Mouse (Mus musculus) hindbrain, postnatal 0 days (tissue): ENCODE measurements around the gene Snx3. TPM values are rescaled to one million over a fixed set of nuclear protein-coding genes. Genes with fewer than 3 reads are reported as not detected.

Experiments used
- ATAC-seq: fragments of 200-750 bp; cut with Nextera tagmentation; 2 replicates; pipeline ENCODE4 v1.8.0; 2017; ENCODE audit warnings: mild to moderate bottlenecking, moderate TSS enrichment, moderate library complexity
- DNase-seq: peaks from one replicate; pipeline ENCODE4 v3.0.0-alpha.2; 2015; ENCODE audit warnings: low spot score
- H3K27ac ChIP-seq: fragments of 300-500 bp; sonication (generic); 2 replicates; pipeline ENCODE4 v1.5.1; 2014; ENCODE audit warnings: mild to moderate bottlenecking
- H3K27me3 ChIP-seq: fragments of 300-500 bp; sonication (generic); 2 replicates; pipeline ENCODE4 v1.6.1; 2014; ENCODE audit warnings: low read length, mixed read lengths; ENCODE audit not compliant: insufficient read depth
- H3K36me3 ChIP-seq: fragments of 300-500 bp; sonication (generic); 2 replicates; pipeline ENCODE4 v1.6.1; 2014; ENCODE audit warnings: low read length, mixed read lengths; ENCODE audit not compliant: insufficient read depth
- H3K4me1 ChIP-seq: fragments of 300-500 bp; sonication (generic); 2 replicates; pipeline ENCODE4 v1.6.1; 2014; ENCODE audit warnings: antibody characterized with exemption, low read length, mixed read lengths; ENCODE audit not compliant: insufficient read depth
- H3K4me2 ChIP-seq: fragments of 300-500 bp; sonication (generic); 2 replicates; pipeline ENCODE4 v1.6.1; 2014; ENCODE audit warnings: low read depth, mild to moderate bottlenecking, low read length, moderate library complexity, mixed read lengths
- H3K4me3 ChIP-seq: fragments of 300-500 bp; sonication (generic); 2 replicates; pipeline ENCODE4 v1.5.1; 2014; ENCODE audit warnings: low read length
- H3K9ac ChIP-seq: fragments of 300-500 bp; sonication (generic); replicated peaks from 2 replicates; pipeline ENCODE4 v1.6.1; 2014; ENCODE audit warnings: mild to moderate bottlenecking, low read length, moderate library complexity, mixed read lengths
- H3K9me3 ChIP-seq: fragments of 300-500 bp; sonication (generic); 2 replicates; pipeline ENCODE4 v1.6.1; 2016; ENCODE audit warnings: low read length, mixed read lengths
- CTCF ChIP-seq: IDR thresholded peaks from 2 replicates; pipeline ENCODE4 v1.5.1; 2016; ENCODE audit warnings: antibody characterized with exemption, control low read depth, low read depth
- WGBS: fragments of 180-500 bp; shearing (Covaris S2); extraction: QIAGEN DNeasy Blood & Tissue Kit; methylation state at CpG from one replicate; pipeline ENCODE4 v1.1.7; 2014; 5-methylcytosine and 5-hydroxymethylcytosine counted together
- polyA plus RNA-seq: library from polyadenylated mRNA; unstranded; fragments of >200 nt; fragmentation: Nextera tagmentation; extraction: Ambion mirVana; gene quantifications from 2 replicates; pipeline ENCODE4 v1.2.1, GENCODE M21; 2015
- total RNA-seq: library from RNA; depleted of rRNA; stranded (reverse); fragments of >200 nt; gene quantifications from 2 replicates; pipeline ENCODE4 v1.2.3, GENCODE M21; 2014; rRNA removed

The Snx3 gene
- total and polyA plus RNA-seq, 2 experiments from 2014 or later: 134 to 344 TPM

DNA sequence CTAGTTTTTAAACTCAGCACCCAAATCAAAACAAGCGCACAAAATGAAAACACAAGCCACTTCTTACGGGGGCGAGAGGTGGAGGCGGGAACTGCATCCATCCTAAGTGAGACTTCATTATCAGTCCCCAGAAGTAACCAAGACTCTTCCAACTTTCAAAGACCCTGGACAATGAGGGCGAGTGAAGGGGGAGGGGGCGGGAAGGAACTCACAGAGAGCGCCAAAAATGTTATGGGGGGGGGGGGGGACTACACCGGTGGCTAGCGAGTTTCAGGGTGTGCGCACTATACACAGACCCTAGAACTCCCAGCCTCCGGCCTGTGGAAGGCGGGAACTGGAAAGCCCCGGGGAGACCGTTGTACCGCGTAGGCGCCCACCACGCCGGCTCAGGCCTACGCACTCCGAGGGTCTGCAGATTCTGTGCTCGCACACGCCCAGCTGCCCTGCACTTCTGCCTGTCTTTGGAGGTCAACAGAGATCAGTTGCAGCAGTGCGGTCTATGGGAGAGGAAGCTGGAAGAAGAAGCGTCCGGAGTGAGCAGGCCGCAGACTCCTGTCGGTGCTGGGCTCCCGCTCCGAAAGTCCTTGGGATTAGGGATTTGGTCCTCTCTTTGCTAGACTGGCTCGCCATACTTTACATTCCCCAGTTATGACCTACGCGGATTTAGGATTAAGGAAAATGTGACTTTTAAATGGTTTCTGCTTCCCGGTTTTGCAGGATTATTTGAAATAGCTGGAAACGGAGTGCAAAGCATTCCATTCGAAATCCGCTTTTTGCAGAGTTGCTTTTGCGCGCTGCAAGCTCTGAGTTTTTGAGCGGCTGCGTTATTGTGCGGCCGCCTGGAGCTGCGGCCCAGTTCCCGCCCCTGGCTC is 80.1 kb downstream of the Snx3 start:
- H3K4me2 ChIP-seq: no peak overlapping the region
- no peaks in the 10 kb centered on the region for H3K4me1 ChIP-seq
- no peak overlapping the region for H3K4me3 ChIP-seq
- WGBS: 1% methylated on average over 43 of the region's 45 CpGs
- no peaks in the 10 kb centered on the region for H3K9me3 ChIP-seq
- peaks cover 90% of the 10 kb centered on the region for H3K27me3 ChIP-seq
- H3K9ac ChIP-seq: no peak overlapping the region
- DNase-seq (no peak), ATAC-seq (no peak)
- no peaks in the 10 kb centered on the region for H3K36me3 ChIP-seq
- H3K27ac ChIP-seq: no peak overlapping the region
- TF ChIP-seq CTCF: no peak

DNA sequence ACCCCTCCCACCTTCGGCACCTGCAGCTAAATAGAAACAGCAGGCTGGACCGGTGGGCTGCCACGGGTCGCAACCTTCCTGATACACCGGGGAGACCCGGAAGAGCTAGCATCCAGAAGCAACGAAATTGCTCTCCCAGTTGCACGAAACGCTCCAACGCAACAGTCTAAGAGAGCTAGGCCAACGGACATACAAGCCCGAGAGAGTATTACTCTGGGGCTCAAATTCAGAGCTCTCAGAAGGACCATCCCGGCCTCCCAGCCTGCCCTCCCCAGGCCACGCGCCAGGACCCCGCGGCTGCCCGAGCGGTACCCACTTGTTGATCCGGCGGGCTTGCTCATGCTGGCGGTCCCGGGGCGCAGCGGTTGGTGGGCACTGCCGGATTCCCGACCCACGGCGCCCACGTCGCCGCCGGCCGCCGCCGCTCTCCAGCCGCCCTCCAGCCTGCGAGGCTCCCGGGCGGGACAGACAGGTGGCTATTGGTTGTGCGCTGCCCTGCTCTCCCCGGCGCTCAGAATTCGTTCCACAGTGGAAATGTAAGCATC is 80.8 kb downstream of the Snx3 start:
- Histone ChIP-seq H3K4me1 (no peaks in the 10 kb centered on the region), H3K9me3 (no peaks in the 10 kb centered on the region), H3K9ac (no peak overlapping the region), H3K27ac (no peak overlapping the region), H3K36me3 (no peaks in the 10 kb centered on the region), H3K4me2 (peak overlapping the region; percentile 40; the same call in 1 of the 2 replicates), H3K27me3 (peaks cover 89% of the 10 kb centered on the region), H3K4me3 (no peak overlapping the region)
- no peak for ATAC-seq
- DNase-seq: no peak
- whole genome bisulfite sequencing: under 1% methylated on average over 44 of the region's 44 CpGs
- no peak for TF ChIP-seq CTCF

GRCm38 (mm10) chr10:42583157-42583872 is 81.5 kb downstream of the Snx3 start, which contains the start of the genes Nr2e1 and Ostm1:
Gene Nr2e1, minus strand, starts transcription at chr10:42583632.
Gene Ostm1, plus strand, starts transcription at chr10:42583822.
- WGBS: under 1% methylated on average over 43 of the region's 43 CpGs
- H3K27ac ChIP-seq: no peak within 1 kb of the TSS

GRCm38 (mm10) chr10:42583902-42584435 is 82.1 kb downstream of the Snx3 start:
- Histone ChIP-seq H3K4me2 (peak overlapping the region; percentile 40), H3K4me1 (no peaks in the 10 kb centered on the region), H3K27ac (no peak overlapping the region), H3K27me3 (peaks cover 83% of the 10 kb centered on the region), H3K9me3 (no peaks in the 10 kb centered on the region), H3K36me3 (no peaks in the 10 kb centered on the region), H3K4me3 (peak overlapping the region; percentile 26), H3K9ac (no peak overlapping the region)
- ATAC-seq: no peak
- under 1% methylated on average over 32 of the region's 32 CpGs for WGBS
- no peak for DNase-seq
- no peak for TF ChIP-seq CTCF

More at GRCm38 (mm10) chr10:42583157-42583872, 81.5 kb downstream of the Snx3 start, which contains the start of the genes Nr2e1 and Ostm1:
- Histone ChIP-seq H3K4me2 (peak within 1 kb of the TSS; percentile 40), H3K9ac (no peak within 1 kb of the TSS), H3K9me3 (no peaks in the 10 kb centered on the region), H3K27me3 (peaks cover 87% of the 10 kb centered on the region), H3K4me3 (peak within 1 kb of the TSS; percentile 26), H3K4me1 (no peaks in the 10 kb centered on the region), H3K36me3 (no peaks in the 10 kb centered on the region)
- DNase-seq (no peak), ATAC-seq (0 out of 2 replicates have a peak, but pooled peaks have one; percentile 22)
- no peak for TF ChIP-seq CTCF

DNA sequence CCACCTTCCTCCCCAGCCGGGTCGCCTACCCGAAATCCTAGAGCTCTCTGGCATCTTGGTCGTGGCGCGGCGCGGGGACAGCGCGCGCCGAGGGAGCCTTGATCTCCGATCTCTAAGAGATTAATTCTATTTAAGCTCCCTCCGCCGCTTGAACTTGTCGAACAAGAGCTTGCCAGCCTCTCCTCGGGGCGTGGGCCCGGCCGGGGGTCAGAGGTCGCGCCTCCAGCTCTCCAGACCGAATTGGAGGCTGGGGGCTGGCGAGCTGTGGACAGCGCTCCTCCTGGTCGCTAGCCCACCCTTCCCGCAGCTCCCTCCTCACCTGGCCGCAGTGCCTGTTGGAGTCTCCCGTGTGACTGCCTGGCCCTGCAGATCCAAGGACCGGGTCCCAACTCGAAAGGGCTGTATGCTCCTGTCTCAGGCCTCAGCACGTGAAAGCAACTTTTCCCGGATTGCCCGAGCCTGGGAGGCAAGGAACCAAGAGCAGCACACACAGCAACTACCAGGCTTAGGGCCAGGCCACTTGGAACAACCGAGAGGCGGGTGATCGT is 82.7 kb downstream of the Snx3 start:
- Histone ChIP-seq H3K9me3 (no peaks in the 10 kb centered on the region), H3K4me1 (no peaks in the 10 kb centered on the region), H3K4me3 (peak overlapping the region; percentile 26), H3K4me2 (peak overlapping the region; percentile 40), H3K27ac (no peak overlapping the region), H3K9ac (no peak overlapping the region), H3K27me3 (peaks cover 86% of the 10 kb centered on the region), H3K36me3 (no peaks in the 10 kb centered on the region)
- TF ChIP-seq CTCF: no peak
- no peak for ATAC-seq
- DNase-seq: no peak
- WGBS: 1% methylated on average over 37 of the region's 37 CpGs

Other genes starting within 250 kb of the Snx3 start
- 54.7 and 59.2 TPM in 2 replicates for gene Foxo3, start 225.3 kb upstream of the Snx3 start, total RNA-seq
- 8.4 and 8.6 TPM in 2 replicates for gene Foxo3, start 225.3 kb upstream of the Snx3 start, polyA plus RNA-seq
- gene Afg1l, start 23.5 kb upstream of the Snx3 start, total RNA-seq: 7.1 and 8.1 TPM in 2 replicates
- 6.6 and 7.9 TPM in 2 replicates for gene Afg1l, start 23.5 kb upstream of the Snx3 start, polyA plus RNA-seq
- 0.10 TPM in 1 of 2 replicates, not detected in the other for gene Nr2e1, start 81.6 kb downstream of the Snx3 start, total RNA-seq
- gene Nr2e1, start 81.6 kb downstream of the Snx3 start, polyA plus RNA-seq: not detected in 2 replicates
- gene Ostm1, start 81.8 kb downstream of the Snx3 start, total RNA-seq: 37.0 and 43.1 TPM in 2 replicates
- gene Ostm1, start 81.8 kb downstream of the Snx3 start, polyA plus RNA-seq: 36.8 and 39.2 TPM in 2 replicates